Mouse (Mus musculus) heart, postnatal 10 days (tissue): ENCODE results near the gene Hnrnpul1. TPM values are rescaled to one million over a fixed set of nuclear protein-coding genes. Genes with fewer than 3 reads are reported as not detected.

Source experiments
- DNase-seq, 2 experiments: peaks; one replicate each; pipeline ENCODE4 v3.0.0; 2021
- intact Hi-C: fragments of 180-260 bp; cut with DNase I; formaldehyde crosslinking; loops from one replicate; pipeline ENCODE4 v1.15.1; 2025
- total RNA-seq, 2 experiments: library from RNA; stranded (reverse); gene quantifications; 2 replicates each; pipeline ENCODE4 v1.2.3; 2021

Hnrnpul1 gene
- total RNA-seq, 2 experiments from 2014 or later = 117 to 119 TPM

- DNase-seq = peak in 1 of 2 experiments; percentile 55
- intact Hi-C loops = no loop called here
Measured at GRCm38 (mm10) chr7:25781321-25781936, 26.9 kb upstream of the Hnrnpul1 start.

- DNase-seq = peak; percentile 50 to 57
- intact Hi-C loops = no loop called here
Measured at GRCm38 (mm10) chr7:25780753-25781152, 26.2 kb upstream of the Hnrnpul1 start.

GRCm38 (mm10) chr7:25780021-25780420 is 25.5 kb upstream of the Hnrnpul1 start:
- intact Hi-C loops = no loop called here
- no peak for DNase-seq

GRCm38 (mm10) chr7:25768229-25768628 is 13.7 kb upstream of the Hnrnpul1 start:
- intact Hi-C loops = no loop called here
- no peak for DNase-seq

- intact Hi-C loops = no loop called here
- no peak for DNase-seq
Measured at GRCm38 (mm10) chr7:25766108-25766507, 11.6 kb upstream of the Hnrnpul1 start.

GRCm38 (mm10) chr7:25764221-25764620 is 9.7 kb upstream of the Hnrnpul1 start:
- DNase-seq = peak in 1 of 2 experiments; percentile 35
- intact Hi-C loops = no loop called here

GRCm38 (mm10) chr7:25763678-25764077 is 9.1 kb upstream of the Hnrnpul1 start:
- peak; percentile 38 to 53 for DNase-seq
- intact Hi-C loops = no loop called here

- DNase-seq = peak; percentile 51 to 58
- intact Hi-C loops = no loop called here
Measured at GRCm38 (mm10) chr7:25761354-25761753, 6.8 kb upstream of the Hnrnpul1 start.

GRCm38 (mm10) chr7:25756011-25756410 is 1.5 kb upstream of the Hnrnpul1 start:
- peak; percentile 90 to 94 for DNase-seq
- intact Hi-C loops = loop anchor here (1.0 to 5.0 kb wide), 2 partner anchors 49 to 91 kb away; no protein-coding TSS in a partner anchor

- intact Hi-C loops = loop anchor here (2.0 to 5.0 kb wide), 2 partner anchors 75 to 92 kb away; partner anchors contain the start of gene B9d2
- DNase-seq = no peak
Measured at GRCm38 (mm10) chr7:25755468-25755833, 894 bp upstream of the Hnrnpul1 start.

- intact Hi-C loops = loop anchor here (2.0 kb wide), 1 partner anchor 74 kb away; the partner anchor contains the start of gene B9d2
- DNase-seq = no peak
Measured at GRCm38 (mm10) chr7:25754439-25754737, 169 bp downstream of the Hnrnpul1 start.

GRCm38 (mm10) chr7:25753643-25754438 is 716 bp downstream of the Hnrnpul1 start:
- intact Hi-C loops = loop anchor here (2.0 kb wide), 1 partner anchor 73 kb away; the partner anchor contains the start of gene B9d2
- DNase-seq = no peak

- intact Hi-C loops = no loop called here
- no peak for DNase-seq
Measured at GRCm38 (mm10) chr7:25753076-25753475, 1.5 kb downstream of the Hnrnpul1 start.

GRCm38 (mm10) chr7:25746844-25747243 is 7.7 kb downstream of the Hnrnpul1 start:
- intact Hi-C loops = no loop called here
- DNase-seq = no peak

- intact Hi-C loops = no loop called here
- no peak for DNase-seq
Measured at GRCm38 (mm10) chr7:25738277-25738676, 16.3 kb downstream of the Hnrnpul1 start.

- intact Hi-C loops = no loop called here
- DNase-seq = no peak
Measured at GRCm38 (mm10) chr7:25736920-25737319, 17.6 kb downstream of the Hnrnpul1 start.

GRCm38 (mm10) chr7:25734991-25735390 is 19.6 kb downstream of the Hnrnpul1 start:
- intact Hi-C loops = no loop called here
- DNase-seq = no peak

GRCm38 (mm10) chr7:25731294-25732055 is 23.1 kb downstream of the Hnrnpul1 start:
- DNase-seq = peak in 1 of 2 experiments; percentile 42
- intact Hi-C loops = no loop called here

GRCm38 (mm10) chr7:25729862-25730261 is 24.7 kb downstream of the Hnrnpul1 start:
- intact Hi-C loops = no loop called here
- peak; percentile 73 to 77 for DNase-seq

GRCm38 (mm10) chr7:25729396-25729795 is 25.2 kb downstream of the Hnrnpul1 start:
- peak; percentile 34 to 51 for DNase-seq
- intact Hi-C loops = no loop called here

GRCm38 (mm10) chr7:25727800-25728199 is 26.8 kb downstream of the Hnrnpul1 start:
- intact Hi-C loops = no loop called here

More at GRCm38 (mm10) chr7:25727800-25728199, 26.8 kb downstream of the Hnrnpul1 start:
- no peak for DNase-seq
